Mouse (Mus musculus) CH12.LX (cell line): Measurements from ENCODE around the gene Cep250.

Experiments
- CHD2 ChIP-seq: IDR thresholded peaks from 2 replicates; pipeline ENCODE4 v1.6.1; 2011; ENCODE audit warnings: low read length, improper control_type of control experiment
- EP300 ChIP-seq: IDR thresholded peaks from 2 replicates; pipeline ENCODE4 v1.6.1; 2011; ENCODE audit warnings: low read length, improper control_type of control experiment

- TF ChIP-seq EP300 (no peak), CHD2 (no peak)
These were observed 10.7 kb upstream of the Cep250 start for GRCm38 (mm10) chr2:155945580-155945979.
